Mouse (Mus musculus): ENCODE data around the gene Cabs1.

The Cabs1 gene

DNA sequence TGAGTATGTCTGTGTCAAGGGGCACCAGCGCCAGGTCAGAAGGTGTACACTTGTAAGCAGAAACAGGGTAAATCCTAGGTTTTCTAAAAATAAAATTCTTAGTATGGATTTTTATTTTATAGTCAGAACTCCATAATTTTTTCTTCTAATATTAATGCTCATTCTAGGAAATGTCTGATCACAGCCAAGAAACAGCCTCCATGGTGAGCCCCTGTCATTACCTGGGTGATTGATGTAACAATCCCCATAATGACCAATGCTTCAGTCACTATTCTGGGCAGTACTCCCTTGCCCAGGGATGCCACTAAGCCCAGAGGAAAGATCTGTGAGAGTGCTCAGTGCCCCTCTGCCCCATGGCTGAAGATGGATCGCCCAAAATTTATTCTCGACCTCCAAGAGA lies at the start of gene Cabs1:
Gene Cabs1 (plus strand): TSS at position 301 of the 400 bp plus-strand sequence.
- ATAC-seq (ENCODE audit: insufficient number of reproducible peaks, low FRiP score, low TSS enrichment), result no peak

DNA sequence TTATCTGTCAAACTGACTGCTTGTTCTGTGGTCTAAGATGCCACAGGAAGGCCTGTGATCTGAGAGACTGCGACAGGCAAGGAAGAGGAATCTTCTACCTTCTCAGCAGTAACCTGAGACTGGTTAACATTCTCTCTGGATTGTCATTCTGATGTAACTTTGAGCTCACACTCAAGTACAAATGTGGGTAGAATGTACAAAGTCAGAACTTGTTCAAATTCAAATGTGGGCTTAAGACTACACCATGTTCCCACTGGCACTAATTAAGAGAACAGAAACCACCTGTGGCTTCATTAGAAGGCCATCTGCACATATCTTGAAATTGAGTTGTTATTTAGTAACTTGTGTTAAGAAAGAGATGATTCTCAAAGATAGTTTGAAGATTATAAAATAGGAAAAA lies 47.6 kb upstream of the Cabs1 start:
- ATAC-seq (ENCODE audit: insufficient number of reproducible peaks, low FRiP score, low TSS enrichment), result no peak

DNA sequence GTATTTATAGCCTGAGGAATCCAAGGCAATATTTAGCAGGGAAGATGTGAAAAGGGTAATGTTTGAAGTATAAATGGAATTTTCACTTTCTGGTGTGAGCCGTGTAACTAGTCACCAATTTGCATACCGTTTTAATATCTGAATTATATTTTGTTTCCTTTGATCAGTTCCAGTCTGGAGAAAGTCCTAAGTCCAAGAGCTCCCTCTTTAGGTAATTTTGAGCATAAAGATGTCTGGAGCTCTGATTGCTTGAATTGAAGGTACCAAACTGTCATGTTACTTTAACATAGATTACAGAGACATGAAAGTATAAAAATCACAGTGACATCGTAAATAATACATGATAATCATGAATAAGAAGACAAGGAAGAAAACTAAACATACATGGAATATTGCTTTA lies 38.5 kb upstream of the Cabs1 start:
- ATAC-seq (ENCODE audit: insufficient number of reproducible peaks, low FRiP score, low TSS enrichment), result no peak

DNA sequence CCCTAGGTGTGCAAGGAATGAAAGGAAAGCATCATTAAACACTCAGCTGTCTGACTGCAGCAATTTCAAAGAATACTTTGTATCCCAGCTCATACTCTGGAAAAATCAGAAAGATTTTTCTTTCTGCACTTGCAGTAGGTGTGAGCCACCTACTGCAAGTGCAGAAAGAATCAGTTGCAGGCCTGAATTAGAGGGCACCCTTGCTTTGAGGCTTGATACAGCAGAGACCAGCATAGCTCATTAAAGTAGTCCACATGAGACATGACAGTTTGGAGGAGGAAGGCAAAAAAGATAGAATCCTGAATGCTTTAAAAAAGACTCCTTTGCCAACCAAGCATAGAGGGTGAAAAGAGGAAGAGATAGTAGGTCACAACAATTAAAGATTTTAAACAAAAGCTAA lies 36.7 kb upstream of the Cabs1 start:
- no peak for ATAC-seq (ENCODE audit: insufficient number of reproducible peaks, low FRiP score, low TSS enrichment)

DNA sequence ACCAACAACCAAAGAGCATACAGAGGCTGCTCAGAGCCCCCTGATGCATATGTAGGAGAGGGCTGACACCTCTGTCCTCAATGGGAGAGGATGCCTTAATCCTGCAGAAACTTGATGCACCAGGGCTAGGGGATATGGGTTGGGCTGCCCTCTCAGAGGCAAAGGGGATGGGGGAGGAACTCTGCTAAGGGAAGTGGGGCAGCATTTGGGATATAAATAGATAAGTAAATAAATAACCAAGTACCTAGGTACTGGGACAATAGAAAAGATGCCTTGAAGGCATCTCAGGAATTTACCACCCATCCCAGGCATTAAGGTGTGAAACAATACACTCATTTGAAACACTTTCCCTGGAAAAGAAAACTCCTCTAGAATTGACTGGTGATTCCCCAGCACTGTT lies 27.4 kb upstream of the Cabs1 start:
- ATAC-seq (ENCODE audit: insufficient number of reproducible peaks, low FRiP score, low TSS enrichment), result no peak

DNA sequence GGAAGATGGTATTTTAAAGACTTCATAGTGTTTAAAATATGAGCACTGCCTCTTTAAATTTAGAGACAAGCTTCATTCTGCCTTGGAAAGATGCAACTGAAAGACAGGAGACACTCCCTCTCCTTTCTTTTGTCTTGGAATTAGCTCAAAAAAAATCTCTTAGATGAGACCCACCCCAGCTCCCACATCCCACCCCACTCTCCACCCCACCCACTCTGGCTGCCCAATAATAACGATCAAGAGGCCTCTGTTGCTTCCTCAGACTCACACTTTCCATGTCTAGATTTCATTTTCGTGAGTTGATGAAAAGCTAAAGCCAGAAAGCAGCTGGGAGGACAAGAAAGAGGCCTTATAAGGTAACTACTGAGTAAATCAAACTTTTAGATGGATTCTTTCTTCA lies 10.0 kb upstream of the Cabs1 start, which contains the start of the genes 2310003L06Rik and Gm28434:
Gene 2310003L06Rik (plus strand): TSS at position 259 of the 400 bp plus-strand sequence.
Gene Gm28434 (plus strand): TSS at position 317 of the 400 bp plus-strand sequence.
- ATAC-seq (ENCODE audit: insufficient number of reproducible peaks, low FRiP score, low TSS enrichment), result no peak

DNA sequence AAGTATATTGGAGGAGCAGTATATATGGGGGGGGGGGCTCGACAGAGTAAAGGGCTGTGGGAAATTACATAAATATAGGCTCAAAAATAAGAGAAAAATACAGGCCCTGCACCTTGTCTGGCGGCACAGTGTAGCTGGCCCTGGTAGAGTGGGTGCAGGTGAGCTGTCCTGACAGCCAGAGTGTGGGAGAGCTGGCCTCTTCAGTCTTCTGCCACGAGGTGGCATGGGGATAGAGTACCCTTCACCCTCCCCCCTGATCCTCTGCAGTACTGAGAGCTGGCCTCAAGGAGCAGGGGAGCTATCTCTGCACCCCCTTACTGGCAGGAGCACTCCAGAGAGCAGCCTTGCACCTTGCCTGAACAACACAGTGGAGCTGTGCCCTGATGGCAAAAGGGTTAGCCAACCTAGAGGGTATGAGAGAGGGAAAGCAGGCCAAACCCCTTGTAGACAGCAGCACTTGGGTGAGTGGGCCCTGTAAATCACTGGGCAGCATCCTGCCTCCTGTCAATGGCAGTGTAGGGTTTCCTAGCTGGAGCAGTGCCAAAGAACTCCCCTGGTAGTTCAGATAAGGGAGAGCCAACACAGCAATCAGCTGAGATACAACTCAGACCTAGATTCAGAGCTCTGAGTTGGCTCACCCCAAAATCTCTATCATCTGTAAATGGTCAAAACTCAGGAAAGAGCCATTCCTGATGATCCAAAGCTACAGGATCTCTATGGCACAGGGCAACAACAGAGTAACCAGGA lies 3.4 kb downstream of the Cabs1 start:
- ATAC-seq (ENCODE audit: insufficient number of reproducible peaks, low FRiP score, low TSS enrichment), result no peak

DNA sequence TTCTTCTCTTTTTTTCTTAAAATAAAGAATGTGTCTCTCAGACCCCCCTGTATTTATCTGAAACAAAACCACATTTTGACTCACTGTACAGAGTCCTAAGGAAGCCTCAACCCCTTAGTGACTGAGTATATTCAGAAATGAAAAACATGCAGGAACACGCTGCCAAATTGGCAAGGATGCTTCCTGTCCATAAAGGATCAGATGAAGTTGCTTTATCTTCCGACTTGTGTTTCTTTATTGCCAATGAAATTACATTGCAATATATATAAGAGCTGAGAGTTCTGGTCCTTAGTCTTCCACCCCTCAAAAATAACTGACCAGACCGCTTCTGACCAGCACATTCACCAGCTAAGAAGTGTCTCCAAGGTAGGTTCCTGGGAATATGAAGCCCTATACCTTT lies 23.0 kb downstream of the Cabs1 start, which contains the start of gene Smr3a:
Gene Smr3a (plus strand): TSS at position 301 of the 400 bp plus-strand sequence.
- ATAC-seq (ENCODE audit: insufficient number of reproducible peaks, low FRiP score, low TSS enrichment), result no peak

DNA sequence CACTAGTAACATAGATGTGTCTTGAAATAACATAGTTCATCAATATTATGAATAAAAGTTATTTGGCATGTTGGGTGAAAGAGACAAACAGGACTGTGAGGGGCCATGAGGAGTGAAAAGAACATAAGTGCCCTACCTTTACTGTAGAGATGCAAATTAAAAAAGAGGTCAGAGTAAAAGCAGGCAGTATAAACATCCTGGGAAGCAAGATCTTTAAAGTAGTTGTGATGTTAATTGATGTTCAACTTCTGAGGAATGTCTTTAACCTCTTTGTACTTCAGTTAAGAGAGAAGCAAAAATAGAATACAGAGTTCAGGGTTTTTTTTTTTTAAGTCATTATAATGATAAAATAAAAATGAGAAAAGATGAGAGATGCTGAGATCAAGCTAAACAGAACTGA lies 26.0 kb downstream of the Cabs1 start:
- no peak for ATAC-seq (ENCODE audit: insufficient number of reproducible peaks, low FRiP score, low TSS enrichment)

All from cerebellum, adult (tissue).